Mouse (Mus musculus) heart, postnatal 0 days (tissue): ENCODE data around the gene Dexi. TPM values are rescaled to one million over a fixed set of nuclear protein-coding genes. Genes with fewer than 3 reads are reported as not detected.

ENCODE experiments used
- ATAC-seq: fragments of 200-750 bp; cut with Nextera tagmentation; 2 replicates; pipeline ENCODE4 v1.8.0; 2017; ENCODE audit warnings: low read depth, moderate number of reproducible peaks, moderate library complexity; ENCODE audit not compliant: insufficient read depth
- DNase-seq: peaks from one replicate; pipeline ENCODE4 v3.0.0-alpha.2; 2016; ENCODE audit warnings: low spot score
- H3K27ac ChIP-seq: fragments of 300-500 bp; sonication (generic); 2 replicates; pipeline ENCODE4 v1.5.1; 2014; ENCODE audit warnings: low read depth, mild to moderate bottlenecking
- H3K27me3 ChIP-seq: fragments of 300-500 bp; sonication (generic); 2 replicates; pipeline ENCODE4 v1.6.1; 2014; ENCODE audit warnings: low read length, mixed read lengths; ENCODE audit not compliant: control insufficient read depth, insufficient read depth
- H3K36me3 ChIP-seq: fragments of 300-500 bp; sonication (generic); replicated peaks from 2 replicates; pipeline ENCODE4 v1.6.1; 2014; ENCODE audit warnings: low read length, mixed read lengths; ENCODE audit not compliant: control insufficient read depth, insufficient read depth
- H3K4me1 ChIP-seq: fragments of 300-500 bp; sonication (generic); 2 replicates; pipeline ENCODE4 v1.6.1; 2014; ENCODE audit warnings: antibody characterized with exemption; ENCODE audit not compliant: control insufficient read depth, insufficient read depth
- H3K4me2 ChIP-seq: fragments of 300-500 bp; sonication (generic); 2 replicates; pipeline ENCODE4 v1.6.1; 2014; ENCODE audit warnings: low read depth, mild to moderate bottlenecking, low read length, moderate library complexity
- H3K4me3 ChIP-seq: fragments of 300-500 bp; sonication (generic); 2 replicates; pipeline ENCODE4 v1.5.1; 2014; ENCODE audit warnings: low read depth, low read length
- H3K9ac ChIP-seq: fragments of 300-500 bp; sonication (generic); replicated peaks from 2 replicates; pipeline ENCODE4 v1.6.1; 2014; ENCODE audit warnings: low read depth, low read length, mixed read lengths
- H3K9me3 ChIP-seq: fragments of 300-500 bp; sonication (generic); replicated peaks from 2 replicates; pipeline ENCODE4 v1.6.1; 2016; ENCODE audit warnings: low read length; ENCODE audit not compliant: control insufficient read depth
- CTCF ChIP-seq: IDR thresholded peaks from 2 replicates; pipeline ENCODE4 v1.5.1; 2016; ENCODE audit warnings: antibody characterized with exemption, control low read depth, low read depth
- EP300 ChIP-seq: IDR thresholded peaks from 2 replicates; pipeline ENCODE4 v1.6.1; 2016; ENCODE audit warnings: antibody characterized with exemption, low read depth
- WGBS: fragments of 180-500 bp; shearing (Covaris S2); extraction: QIAGEN DNeasy Blood & Tissue Kit; methylation state at CpG from one replicate; pipeline ENCODE4 v1.1.7; 2014; 5-methylcytosine and 5-hydroxymethylcytosine counted together
- polyA plus RNA-seq: library from polyadenylated mRNA; unstranded; fragments of >200 nt; fragmentation: Nextera tagmentation; extraction: Ambion mirVana; gene quantifications from 2 replicates; pipeline ENCODE4 v1.2.1, GENCODE M21; 2015
- total RNA-seq: library from RNA; depleted of rRNA; stranded (reverse); fragments of >200 nt; gene quantifications from 2 replicates; pipeline ENCODE4 v1.2.3, GENCODE M21; 2014; ENCODE audit warnings: low replicate concordance

The Dexi gene
- total and polyA plus RNA-seq, 2 experiments from 2014 or later = 15.6 to 76.4 TPM

- Histone ChIP-seq H3K27ac (no peak overlapping the region), H3K4me2 (no peak overlapping the region), H3K4me3 (no peak overlapping the region), H3K9me3 (no peaks in the 10 kb centered on the region), H3K9ac (no peak overlapping the region), H3K36me3 (no peaks in the 10 kb centered on the region), H3K4me1 (0 out of 2 replicates have a peak, but pooled peaks cover 6% of the 10 kb centered on the region), H3K27me3 (0 out of 2 replicates have a peak, but pooled peaks cover 12% of the 10 kb centered on the region)
- WGBS = 26% methylated on average over 5 of the region's 5 CpGs
- DNase-seq (no peak), ATAC-seq (no peak)
- TF ChIP-seq EP300 (no peak), CTCF (no peak)
Measured at GRCm38 (mm10) chr16:10498096-10498602, 44.7 kb downstream of the Dexi start.

- Histone ChIP-seq H3K4me2 (no peak overlapping the region), H3K4me3 (no peak overlapping the region), H3K9me3 (no peaks in the 10 kb centered on the region), H3K9ac (no peak overlapping the region), H3K27ac (no peak overlapping the region), H3K4me1 (0 out of 2 replicates have a peak, but pooled peaks cover 6% of the 10 kb centered on the region), H3K27me3 (peaks cover 8% of the 10 kb centered on the region; the same call in 1 of the 2 replicates), H3K36me3 (no peaks in the 10 kb centered on the region)
- TF ChIP-seq EP300 (no peak), CTCF (no peak)
- WGBS = 67% methylated on average over 2 of the region's 2 CpGs
- ATAC-seq (no peak), DNase-seq (no peak)
Measured at GRCm38 (mm10) chr16:10495824-10496298, 47.0 kb downstream of the Dexi start.

GRCm38 (mm10) chr16:10492587-10492986, 50.3 kb downstream of the Dexi start:
- Histone ChIP-seq H3K4me1 (no peaks in the 10 kb centered on the region), H3K4me3 (no peak overlapping the region), H3K9ac (no peak overlapping the region), H3K36me3 (no peaks in the 10 kb centered on the region), H3K27ac (no peak overlapping the region), H3K27me3 (peaks cover 33% of the 10 kb centered on the region), H3K9me3 (no peaks in the 10 kb centered on the region), H3K4me2 (no peak overlapping the region)
- ATAC-seq = no peak
- no peak for DNase-seq
- TF ChIP-seq EP300 (no peak), CTCF (no peak)
- WGBS = 68% methylated on average over 3 of the region's 3 CpGs

GRCm38 (mm10) chr16:10491716-10492115, 51.1 kb downstream of the Dexi start:
- no peak overlapping the region for H3K4me3 ChIP-seq
- H3K4me2 ChIP-seq = no peak overlapping the region
- H3K4me1 ChIP-seq = no peaks in the 10 kb centered on the region
- DNase-seq (no peak), ATAC-seq (no peak)
- H3K27ac ChIP-seq = no peak overlapping the region
- no peaks in the 10 kb centered on the region for H3K9me3 ChIP-seq
- H3K9ac ChIP-seq = no peak overlapping the region
- WGBS = 85% methylated on average over 4 of the region's 4 CpGs
- H3K36me3 ChIP-seq = no peaks in the 10 kb centered on the region
- TF ChIP-seq EP300 (no peak), CTCF (no peak)
- peaks cover 41% of the 10 kb centered on the region for H3K27me3 ChIP-seq

GRCm38 (mm10) chr16:10490503-10491150, 52.2 kb downstream of the Dexi start:
- Histone ChIP-seq H3K4me2 (no peak overlapping the region), H3K27ac (no peak overlapping the region), H3K4me3 (no peak overlapping the region), H3K4me1 (no peaks in the 10 kb centered on the region), H3K27me3 (peaks cover 41% of the 10 kb centered on the region), H3K9ac (no peak overlapping the region), H3K36me3 (no peaks in the 10 kb centered on the region), H3K9me3 (no peaks in the 10 kb centered on the region)
- DNase-seq (no peak), ATAC-seq (no peak)
- no peak for TF ChIP-seq EP300
- TF ChIP-seq CTCF = no peak
- 69% methylated on average over 18 of the region's 18 CpGs for WGBS
